ENCODE assay signal across 9 mouse cellular contexts in the genomic region with DNA sequence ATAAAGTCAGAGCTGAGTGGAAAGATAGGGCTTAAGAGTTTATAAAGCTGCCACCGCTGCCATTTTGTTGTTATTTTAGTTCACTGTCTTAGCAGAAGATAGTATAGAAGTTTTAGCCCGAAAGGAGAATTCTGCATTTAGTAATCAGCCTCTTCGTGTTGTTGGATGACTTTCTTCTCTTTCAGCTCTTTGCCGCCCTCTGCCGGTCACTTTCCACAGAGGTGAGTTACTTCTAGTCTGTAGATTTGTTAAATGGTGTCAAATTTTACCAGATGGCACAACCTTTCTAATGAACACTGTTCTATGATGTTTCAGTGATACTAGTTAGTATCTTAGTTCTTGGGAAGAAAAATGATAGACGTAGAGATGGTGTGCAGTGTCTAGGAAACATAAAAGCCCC. TPM values are rescaled to one million over a fixed set of nuclear protein-coding genes. Genes with fewer than 3 reads are reported as not detected.
DNase-seq lines count a peak whose midpoint lies in the region; ATAC-seq and TF ChIP-seq lines count a peak whose summit lies in the region.
"Had no signal": no experiment of that assay in that cellular context is flagged by ENCODE, and none has a peak within 500 bp of the region (broad histone marks: within the 10 kb centered on the region; RNA-seq: fewer than 3 reads in every experiment).

No protein-coding gene starts in this region.

- H3K27me3 ChIP-seq in limb, embryonic 11.5 days (ENCODE audit: control insufficient read depth, insufficient read depth, low read length) = no peaks in the 10 kb centered on the region
- H3K27me3 ChIP-seq: stomach, embryonic 15.5 days had no signal

- H3K9ac ChIP-seq in limb, embryonic 11.5 days (ENCODE audit: low read length) = no peak overlapping the region
- H3K9ac ChIP-seq: stomach, embryonic 15.5 days had no signal

- H3K9me3 ChIP-seq in limb, embryonic 11.5 days (ENCODE audit: control insufficient read depth, low read length) = no peaks in the 10 kb centered on the region
- H3K9me3 ChIP-seq: stomach, embryonic 15.5 days had no signal

- no peak; the same call in 1 of the 2 replicates for ATAC-seq in cerebellum, adult (ENCODE audit: insufficient number of reproducible peaks, low FRiP score, low TSS enrichment)
- ATAC-seq in limb, embryonic 11.5 days (ENCODE audit: insufficient number of reproducible peaks, low FRiP score, low TSS enrichment, low read depth) = no peak

- peak; percentile 59 for TF ChIP-seq CTCF in cortical plate, adult 2 months (IDR thresholded peaks at IDR 0.05; ENCODE audit: extremely low read depth, insufficient read depth, low read length)

- intact Hi-C loops in heart, postnatal 36 days (cut with DNase I) = no loop called here

- no peak overlapping the region for H3K4me2 ChIP-seq in limb, embryonic 11.5 days (ENCODE audit: low read depth, severe bottlenecking)
- H3K4me2 ChIP-seq: stomach, embryonic 15.5 days had no signal

- H3K36me3 ChIP-seq in limb, embryonic 11.5 days (ENCODE audit: control insufficient read depth, insufficient read depth, low read length) = no peaks in the 10 kb centered on the region
- H3K36me3 ChIP-seq: stomach, embryonic 15.5 days had no signal

- no peak for TF ChIP-seq POLR2A in cortical plate, adult 2 months (IDR thresholded peaks at IDR 0.05; ENCODE audit: extremely low read depth, insufficient read depth, low read length)

- WGBS in limb, embryonic 11.5 days = 20% methylated on average over 6 of the region's 6 CpGs

- H3K4me1 ChIP-seq in cortical plate, adult 2 months (ENCODE audit: control insufficient read depth, insufficient read depth, low read length) = no peaks in the 10 kb centered on the region
- H3K4me1 ChIP-seq in limb, embryonic 11.5 days (ENCODE audit: control insufficient read depth, insufficient read depth, low read length) = no peaks in the 10 kb centered on the region
- H3K4me1 ChIP-seq: stomach, embryonic 15.5 days had no signal

- DNase-seq in cerebellum, adult 11 months = peak; percentile 49
- peak; percentile 40 for DNase-seq in 3134 (ENCODE audit: extremely low read depth, insufficient read length, low spot score)
- DNase-seq in adrenal gland, adult (ENCODE audit: inconsistent age in 2 of 2, low spot score in 1 of 2) = peak; percentile 49 to 83
- DNase-seq in heart, postnatal 36 days = peak; percentile 68 to 84
- peak; percentile 89 for DNase-seq in limb, embryonic 11.5 days (ENCODE audit: low spot score)
- peak; percentile 45 for DNase-seq in retina, adult 2 months (ENCODE audit: low read depth, low spot score)

- no peak overlapping the region for H3K4me3 ChIP-seq in cortical plate, adult 2 months (ENCODE audit: insufficient read depth, low read length)
- no peak overlapping the region for H3K4me3 ChIP-seq in limb, embryonic 11.5 days (ENCODE audit: low read depth, low read length)
- H3K4me3 ChIP-seq: stomach, embryonic 15.5 days had no signal

- no peak overlapping the region for H3K27ac ChIP-seq in cortical plate, adult 2 months (ENCODE audit: insufficient read depth, low read length)
- no peak overlapping the region for H3K27ac ChIP-seq in limb, embryonic 11.5 days (replicated peaks; ENCODE audit: low read depth, low read length)
- H3K27ac ChIP-seq: stomach, embryonic 15.5 days had no signal

RNA-seq across cellular contexts. Expression of gene Cox15, which starts 7.7 kb away (rescaled TPM):
- 14.8 and 15.1 TPM in 2 replicates for polyA plus RNA-seq in cortical plate, adult 2 months (2012; rRNA removed)
- 10 to 100 TPM; 31.9 to 34.3 TPM for total RNA-seq in heart, postnatal 36 days (2021)
- polyA plus RNA-seq in limb, embryonic 11.5 days (2014; fragmentation: Nextera tagmentation; extraction: Ambion mirVana) = 9.3 and 11.0 TPM in 2 replicates

RNA-seq across cellular contexts. Expression of gene Cutc, which starts 7.7 kb away (rescaled TPM):
- 8.3 and 9.5 TPM in 2 replicates for polyA plus RNA-seq in cortical plate, adult 2 months (2012; rRNA removed)
- total RNA-seq in heart, postnatal 36 days (2021) = 10 to 100 TPM; 15.1 to 16.3 TPM
- polyA plus RNA-seq in limb, embryonic 11.5 days (2014; fragmentation: Nextera tagmentation; extraction: Ambion mirVana) = 11.6 and 12.3 TPM in 2 replicates

RNA-seq across cellular contexts. Expression of gene Abcc2, which starts 21.5 kb away (rescaled TPM):
- polyA plus RNA-seq in cortical plate, adult 2 months (2012; rRNA removed) = 0.15 and 0.32 TPM in 2 replicates
- total RNA-seq in heart, postnatal 36 days (2021) = not detected
- polyA plus RNA-seq in limb, embryonic 11.5 days (2014; fragmentation: Nextera tagmentation; extraction: Ambion mirVana) = 0.05 and 0.31 TPM in 2 replicates
